Mouse (Mus musculus) liver, embryonic 14.5 days (tissue): ENCODE data around the gene Rnf19b. TPM values are rescaled to one million over a fixed set of nuclear protein-coding genes. Genes with fewer than 3 reads are reported as not detected.

Experiments
- ATAC-seq: fragments of 200-750 bp; cut with Nextera tagmentation; 2 replicates; pipeline ENCODE4 v1.8.0; 2017; ENCODE audit warnings: moderate number of reproducible peaks, mild to moderate bottlenecking, moderate library complexity; ENCODE audit not compliant: insufficient read depth
- DNase-seq, 3 experiments: peaks; one replicate each; pipeline ENCODE4 v3.0.0-alpha.2; 2012 to 2013; ENCODE audit warnings: low read depth in 3 of 3, low spot score in 3 of 3
- H3K27ac ChIP-seq: fragments of 300-500 bp; sonication (generic); 2 replicates; pipeline ENCODE4 v1.5.1; 2014; ENCODE audit warnings: moderate library complexity, mild to moderate bottlenecking, control low read depth, inconsistent platforms
- H3K27me3 ChIP-seq: fragments of 300-500 bp; sonication (generic); 2 replicates; pipeline ENCODE4 v1.6.1; 2014; ENCODE audit warnings: mild to moderate bottlenecking, low read length, moderate library complexity; ENCODE audit not compliant: control insufficient read depth, insufficient read depth
- H3K36me3 ChIP-seq: fragments of 300-500 bp; sonication (generic); replicated peaks from 2 replicates; pipeline ENCODE4 v1.6.1; 2014; ENCODE audit warnings: low read depth; ENCODE audit not compliant: control insufficient read depth, insufficient read depth
- H3K4me1 ChIP-seq, 2 experiments: fragments of 200-500 bp in 1 of 2; fragments of 300-500 bp in 1 of 2; sonication (generic) in 1 of 2; replicated peaks; 2 replicates each; pipeline ENCODE4 v1.6.1; 2012 to 2014; ENCODE audit warnings: antibody characterized with exemption in 1 of 2, inconsistent platforms in 1 of 2, low read length in 1 of 2; ENCODE audit not compliant: control insufficient read depth in 2 of 2, insufficient read depth in 2 of 2
- H3K4me2 ChIP-seq: fragments of 300-500 bp; sonication (generic); 2 replicates; pipeline ENCODE4 v1.6.1; 2014; ENCODE audit warnings: low read depth, mild to moderate bottlenecking, control low read depth, moderate library complexity
- H3K4me3 ChIP-seq, 2 experiments: fragments of 200-500 bp in 1 of 2; fragments of 300-500 bp in 1 of 2; sonication (generic) in 1 of 2; 2 replicates each; pipeline ENCODE4 v1.5.1; 2012 to 2014; ENCODE audit warnings: low read depth in 2 of 2, low read length in 2 of 2, mild to moderate bottlenecking in 2 of 2, control low read depth in 1 of 2, inconsistent platforms in 1 of 2, moderate library complexity in 1 of 2; ENCODE audit not compliant: insufficient read depth in 1 of 2
- H3K9ac ChIP-seq: fragments of 300-500 bp; sonication (generic); replicated peaks from 2 replicates; pipeline ENCODE4 v1.6.1; 2014; ENCODE audit warnings: mild to moderate bottlenecking, control low read depth, moderate library complexity
- H3K9me3 ChIP-seq: fragments of 300-500 bp; sonication (generic); 2 replicates; pipeline ENCODE4 v1.6.1; 2016; ENCODE audit warnings: low read length, mixed read lengths; ENCODE audit not compliant: control insufficient read depth
- CTCF ChIP-seq: IDR thresholded peaks from 2 replicates; pipeline ENCODE4 v1.5.1; 2016; ENCODE audit warnings: antibody characterized with exemption, low read depth, control low read depth
- EP300 ChIP-seq: IDR thresholded peaks from 2 replicates; pipeline ENCODE4 v1.6.1; 2016; ENCODE audit warnings: antibody characterized with exemption, low read depth
- WGBS: fragments of 180-500 bp; shearing (Covaris S2); extraction: QIAGEN DNeasy Blood & Tissue Kit; methylation state at CpG from one replicate; pipeline ENCODE4 v1.1.7; 2014; ENCODE audit not compliant: insufficient replicate concordance; 5-methylcytosine and 5-hydroxymethylcytosine counted together
- polyA plus RNA-seq, 2 experiments: library from polyadenylated mRNA; depleted of rRNA in 1 of 2; stranded (reverse) in 1 of 2; unstranded in 1 of 2; fragments of >200 nt; fragmentation: Nextera tagmentation in 1 of 2; extraction: Ambion mirVana in 1 of 2; gene quantifications; 2 replicates each; pipeline versions ENCODE4 v1.2.1 to v1.2.3; 2012 to 2014

Rnf19b gene
- polyA plus RNA-seq, 2 experiments = 4.0 to 11.2 TPM

GRCm38 (mm10) chr4:129016329-129016728 is 41.7 kb upstream of the Rnf19b start:
- DNase-seq = no peak
- WGBS = 29% methylated on average over 4 of the region's 4 CpGs
- Histone ChIP-seq H3K27ac (no peak overlapping the region), H3K9me3 (no peaks in the 10 kb centered on the region), H3K9ac (no peak overlapping the region), H3K27me3 (no peaks in the 10 kb centered on the region; the same call in 1 of the 2 replicates), H3K4me1 (no peaks in the 10 kb centered on the region), H3K4me2 (no peak overlapping the region), H3K4me3 (no peak overlapping the region), H3K36me3 (no peaks in the 10 kb centered on the region)
- no peak for ATAC-seq
- TF ChIP-seq EP300 (no peak), CTCF (no peak)

DNA sequence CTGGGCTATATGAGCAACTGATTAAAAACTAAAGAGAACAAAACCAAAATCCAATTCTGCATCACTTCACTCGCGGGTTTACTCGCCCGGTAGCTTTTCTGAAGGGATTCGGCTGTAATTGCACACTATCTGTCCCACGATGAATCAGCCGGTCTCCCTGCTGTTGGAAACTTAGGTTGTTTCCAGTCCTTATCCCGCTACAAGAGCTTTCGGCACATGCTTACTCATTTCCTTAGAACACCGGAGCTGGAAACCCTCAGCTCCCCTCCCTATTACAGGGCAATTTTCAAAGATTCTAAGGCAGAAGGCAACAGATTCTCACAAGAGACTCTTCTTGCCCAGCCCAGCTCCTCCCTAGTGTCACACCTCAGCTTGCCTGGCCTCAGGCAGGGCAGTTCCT is 40.9 kb upstream of the Rnf19b start:
- Histone ChIP-seq H3K4me2 (no peak overlapping the region), H3K27ac (no peak overlapping the region), H3K4me3 (no peak overlapping the region), H3K36me3 (no peaks in the 10 kb centered on the region), H3K9me3 (no peaks in the 10 kb centered on the region), H3K9ac (no peak overlapping the region), H3K27me3 (no peaks in the 10 kb centered on the region; the same call in 1 of the 2 replicates), H3K4me1 (no peaks in the 10 kb centered on the region)
- WGBS = 48% methylated on average over 10 of the region's 10 CpGs
- TF ChIP-seq EP300 (no peak), CTCF (no peak)
- no peak for DNase-seq
- no peak for ATAC-seq

DNA sequence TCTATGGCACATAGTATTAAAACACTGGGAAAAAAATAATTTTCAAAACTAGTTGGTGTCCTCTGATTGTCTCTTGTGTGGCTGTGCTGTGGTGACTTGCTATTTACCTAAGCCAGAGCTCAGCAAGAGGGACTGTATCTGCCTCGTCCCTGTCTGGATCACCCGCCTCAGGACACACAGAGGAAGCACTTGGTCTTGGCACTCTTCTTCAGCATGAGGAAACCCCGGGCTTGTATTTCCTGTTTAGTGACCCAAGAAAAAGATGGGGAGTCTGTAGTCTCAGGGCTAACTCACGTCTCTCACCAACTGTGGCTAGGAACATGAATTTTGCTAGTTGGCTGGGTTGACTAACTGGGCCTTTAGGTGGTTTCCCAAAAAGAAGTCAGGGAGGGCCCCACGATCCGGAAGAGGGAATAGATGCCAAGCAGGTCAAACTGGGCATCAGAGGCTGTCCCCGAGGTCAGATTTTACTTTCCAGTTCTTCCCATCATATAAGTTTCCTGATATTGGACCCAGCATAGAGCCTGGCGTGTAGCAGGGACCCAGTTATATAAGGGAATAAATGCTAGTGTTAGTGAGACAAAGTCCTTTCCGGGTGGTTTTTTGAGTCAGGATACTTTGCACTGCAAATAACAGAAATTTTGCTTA is 39.2 kb upstream of the Rnf19b start:
- WGBS = 47% methylated on average over 9 of the region's 9 CpGs
- no peak overlapping the region for H3K9ac ChIP-seq
- H3K27me3 ChIP-seq = no peaks in the 10 kb centered on the region; the same call in 1 of the 2 replicates
- no peaks in the 10 kb centered on the region for H3K4me1 ChIP-seq
- DNase-seq = no peak
- no peak overlapping the region for H3K27ac ChIP-seq
- ATAC-seq = no peak
- no peak overlapping the region for H3K4me3 ChIP-seq
- no peak overlapping the region for H3K4me2 ChIP-seq
- TF ChIP-seq CTCF (no peak), EP300 (no peak)
- no peaks in the 10 kb centered on the region for H3K9me3 ChIP-seq
- no peaks in the 10 kb centered on the region for H3K36me3 ChIP-seq

DNA sequence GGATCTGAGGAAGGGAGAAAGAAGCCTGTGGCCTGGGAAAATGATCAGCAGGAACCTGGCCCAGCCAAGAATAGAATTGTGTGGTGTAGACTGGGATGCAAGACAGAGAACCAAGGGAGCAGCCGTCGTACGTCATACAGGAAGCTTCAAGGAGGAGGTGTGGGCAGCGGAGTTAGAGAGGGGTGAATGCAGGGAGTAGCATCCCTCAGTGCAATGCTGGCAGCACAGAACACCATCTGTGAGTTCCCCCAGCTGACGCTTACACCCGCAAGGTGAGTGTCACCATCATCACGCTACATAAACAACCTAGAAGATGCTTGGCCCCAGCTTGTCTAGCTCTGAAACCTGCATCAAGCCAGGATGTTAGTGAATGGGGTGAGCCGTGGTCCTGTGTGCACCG is 38.3 kb upstream of the Rnf19b start:
- DNase-seq (no peak), ATAC-seq (no peak)
- H3K4me1 ChIP-seq = peaks cover 3 to 4% of the 10 kb centered on the region in 2 experiments; a peak in 2 of 4 replicates
- H3K4me2 ChIP-seq = no peak overlapping the region
- no peaks in the 10 kb centered on the region for H3K9me3 ChIP-seq
- no peak for TF ChIP-seq CTCF
- no peak for TF ChIP-seq EP300
- H3K36me3 ChIP-seq = no peaks in the 10 kb centered on the region
- 67% methylated on average over 9 of the region's 9 CpGs for WGBS
- no peaks in the 10 kb centered on the region; the same call in 1 of the 2 replicates for H3K27me3 ChIP-seq
- no peak overlapping the region for H3K9ac ChIP-seq
- H3K4me3 ChIP-seq = no peak overlapping the region
- H3K27ac ChIP-seq = no peak overlapping the region

GRCm38 (mm10) chr4:129020454-129020853 is 37.6 kb upstream of the Rnf19b start:
- Histone ChIP-seq H3K9me3 (no peaks in the 10 kb centered on the region), H3K4me1 (peaks cover 3 to 7% of the 10 kb centered on the region in 2 experiments; a peak in 2 of 4 replicates), H3K4me2 (no peak overlapping the region), H3K4me3 (no peak overlapping the region), H3K36me3 (no peaks in the 10 kb centered on the region), H3K9ac (no peak overlapping the region), H3K27ac (no peak overlapping the region), H3K27me3 (no peaks in the 10 kb centered on the region; the same call in 1 of the 2 replicates)
- ATAC-seq (no peak), DNase-seq (no peak)
- no peak for TF ChIP-seq EP300
- TF ChIP-seq CTCF = no peak
- WGBS = 59% methylated on average over 6 of the region's 6 CpGs
